ENCODE assay signal across 27 mouse cellular contexts in the genomic region with DNA sequence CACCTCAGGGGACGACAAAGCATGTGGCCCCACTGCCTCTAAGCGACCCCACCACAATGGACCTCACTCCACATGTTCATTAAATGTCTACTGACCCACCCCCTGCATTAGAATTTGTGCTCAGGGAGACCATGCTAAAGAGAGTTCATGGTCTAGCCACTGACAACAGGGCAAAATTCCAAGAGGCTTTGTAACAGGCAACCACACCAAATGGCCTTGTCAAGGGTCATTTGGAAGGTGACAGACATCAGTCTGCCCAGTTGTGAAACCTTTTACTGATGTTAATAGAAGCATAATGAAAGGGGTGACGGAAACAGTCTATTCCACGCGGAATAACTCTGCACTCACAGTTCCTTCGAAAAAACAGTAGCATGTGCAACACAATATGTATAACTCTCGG. TPM values are rescaled to one million over a fixed set of nuclear protein-coding genes. Genes with fewer than 3 reads are reported as not detected.
DNase-seq lines count a peak whose midpoint lies in the region; ATAC-seq and TF ChIP-seq lines count a peak whose summit lies in the region.
"Had no signal": no experiment of that assay in that cellular context is flagged by ENCODE, and none has a peak within 500 bp of the region (broad histone marks: within the 10 kb centered on the region; RNA-seq: fewer than 3 reads in every experiment).

No protein-coding gene starts in this region.

- no peak for ATAC-seq in liver, embryonic 11.5 days (replicated peaks; ENCODE audit: low FRiP score)
- ATAC-seq in cerebellum, adult (ENCODE audit: insufficient number of reproducible peaks, low FRiP score, low TSS enrichment) = no peak
- ATAC-seq: forebrain, embryonic 15.5 days; Patski had no signal

- no peak overlapping the region for H3K9ac ChIP-seq in liver, adult 2 months (ENCODE audit: low read depth, low read length)
- H3K9ac ChIP-seq in liver, embryonic 11.5 days (ENCODE audit: low read depth, low read length) = no peak overlapping the region
- H3K9ac ChIP-seq: embryonic facial prominence, embryonic 13.5 days; forebrain, embryonic 12.5 days; forebrain, embryonic 15.5 days; heart, embryonic 13.5 days; hindbrain, embryonic 12.5 days; hindbrain, embryonic 15.5 days had no signal

- no peak for TF ChIP-seq CTCF in liver, adult 2 months (IDR thresholded peaks at IDR 0.05; ENCODE audit: low read depth, low read length)

- no peaks in the 10 kb centered on the region for H3K79me2 ChIP-seq in liver, adult 2 months (ENCODE audit: control insufficient read depth, insufficient read depth, low read length)

- no peaks in the 10 kb centered on the region for H3K27me3 ChIP-seq in liver, adult 2 months (ENCODE audit: control insufficient read depth, insufficient read depth, low read length)
- no peaks in the 10 kb centered on the region for H3K27me3 ChIP-seq in liver, embryonic 11.5 days (replicated peaks; ENCODE audit: control insufficient read depth, insufficient read depth, low read length)
- no peaks in the 10 kb centered on the region for H3K27me3 ChIP-seq in limb, embryonic 10.5 days (ENCODE audit: low read depth, poor library complexity, severe bottlenecking)
- H3K27me3 ChIP-seq: CH12.LX; embryonic facial prominence, embryonic 13.5 days; forebrain, embryonic 12.5 days; forebrain, embryonic 15.5 days; heart, embryonic 13.5 days; hindbrain, embryonic 12.5 days; hindbrain, embryonic 15.5 days; Patski had no signal

- no peak overlapping the region for H3K4me2 ChIP-seq in liver, embryonic 11.5 days
- H3K4me2 ChIP-seq: embryonic facial prominence, embryonic 13.5 days; forebrain, embryonic 12.5 days; forebrain, embryonic 15.5 days; heart, embryonic 13.5 days; hindbrain, embryonic 12.5 days; hindbrain, embryonic 15.5 days had no signal

- no peak overlapping the region for H3K27ac ChIP-seq in liver, adult 2 months (replicated peaks; ENCODE audit: insufficient read depth, low read depth, low read length)
- no peak overlapping the region for H3K27ac ChIP-seq in liver, embryonic 11.5 days (ENCODE audit: low read depth, low read length)
- H3K27ac ChIP-seq in limb, embryonic 10.5 days = 0 out of 2 replicates have a peak overlapping the region, but pooled peaks have one; percentile 28
- H3K27ac ChIP-seq: embryonic facial prominence, embryonic 10.5 days; embryonic facial prominence, embryonic 13.5 days; forebrain, embryonic 12.5 days; forebrain, embryonic 15.5 days; heart, adult 2 months; heart, embryonic 10.5 days; heart, embryonic 13.5 days; hindbrain, embryonic 12.5 days; hindbrain, embryonic 15.5 days had no signal

- no peaks in the 10 kb centered on the region for H3K9me3 ChIP-seq in liver, embryonic 11.5 days (ENCODE audit: control insufficient read depth, low read length)
- no peaks in the 10 kb centered on the region for H3K9me3 ChIP-seq in limb, embryonic 10.5 days (replicated peaks)
- H3K9me3 ChIP-seq: embryonic facial prominence, embryonic 10.5 days; embryonic facial prominence, embryonic 13.5 days; forebrain, embryonic 12.5 days; forebrain, embryonic 15.5 days; G1E; heart, embryonic 10.5 days; heart, embryonic 13.5 days; hindbrain, embryonic 12.5 days; hindbrain, embryonic 15.5 days had no signal

- no peak for TF ChIP-seq POLR2A in liver, adult 2 months (IDR thresholded peaks at IDR 0.05; ENCODE audit: extremely low read depth, insufficient read depth, low read length)

- peaks cover 7% of the 10 kb centered on the region for H3K4me1 ChIP-seq in liver, adult 2 months (ENCODE audit: control insufficient read depth, insufficient read depth, low read length)
- no peaks in the 10 kb centered on the region for H3K4me1 ChIP-seq in liver, embryonic 11.5 days (replicated peaks; ENCODE audit: control insufficient read depth, insufficient read depth, low read length)
- peaks cover 10% of the 10 kb centered on the region; the same call in 1 of the 2 replicates for H3K4me1 ChIP-seq in limb, embryonic 10.5 days
- H3K4me1 ChIP-seq: forebrain, embryonic 15.5 days; heart, embryonic 10.5 days; hindbrain, embryonic 12.5 days; hindbrain, embryonic 15.5 days had no signal

- H3K4me3 ChIP-seq in liver, adult 2 months (ENCODE audit: insufficient read depth, low read depth, low read length) = no peak overlapping the region
- no peak overlapping the region for H3K4me3 ChIP-seq in liver, embryonic 11.5 days (ENCODE audit: low read depth, low read length)
- H3K4me3 ChIP-seq in limb, embryonic 10.5 days = no peak overlapping the region
- H3K4me3 ChIP-seq: embryonic facial prominence, embryonic 10.5 days; embryonic facial prominence, embryonic 13.5 days; erythroblast, embryonic 14.5 days; forebrain, embryonic 12.5 days; forebrain, embryonic 15.5 days; heart, adult 2 months; heart, embryonic 10.5 days; heart, embryonic 13.5 days; hindbrain, embryonic 12.5 days; hindbrain, embryonic 15.5 days had no signal

- WGBS in liver, adult 2 months = 57% methylated on average over 7 of the region's 7 CpGs
- 83% methylated on average over 7 of the region's 7 CpGs for WGBS in liver, embryonic 11.5 days
- WGBS in limb, embryonic 10.5 days = 80% methylated on average over 7 of the region's 7 CpGs

- no peaks in the 10 kb centered on the region for H3K36me3 ChIP-seq in liver, adult 2 months (ENCODE audit: control insufficient read depth, insufficient read depth, low read length)
- no peaks in the 10 kb centered on the region for H3K36me3 ChIP-seq in liver, embryonic 11.5 days (ENCODE audit: control insufficient read depth, insufficient read depth, low read length)
- H3K36me3 ChIP-seq in limb, embryonic 10.5 days = no peaks in the 10 kb centered on the region
- H3K36me3 ChIP-seq: embryonic facial prominence, embryonic 10.5 days; embryonic facial prominence, embryonic 13.5 days; forebrain, embryonic 12.5 days; forebrain, embryonic 15.5 days; G1E; heart, embryonic 10.5 days; heart, embryonic 13.5 days; hindbrain, embryonic 12.5 days; hindbrain, embryonic 15.5 days had no signal

- peak; percentile 9 for DNase-seq in adrenal gland, adult 8-10 months
- no peak for DNase-seq in adrenal gland, postnatal 25 days
- DNase-seq in liver, adult 2 months (ENCODE audit: extremely low read depth, low read depth, low spot score) = peak; percentile 91
- DNase-seq in liver, embryonic 11.5 days (ENCODE audit: low spot score) = no peak
- no peak for DNase-seq in limb, embryonic 10.5 days (ENCODE audit: low spot score)
- DNase-seq: B cell, adult 2 months; cerebellum, adult 11-12 months; cerebellum, adult 8-10 months; cerebellum, postnatal 36 days; embryo, embryonic 11 days; gastrocnemius, postnatal 25 days; heart, adult 2 months had no signal

RNA-seq across cellular contexts. Expression of a gene that starts 44.0 kb away (rescaled TPM):
- total RNA-seq in adrenal gland, adult 8-10 months (2022) = 10 to 100 TPM; 16.6 to 17.8 (median 17.4) TPM
- 25.8 and 27.0 TPM in 2 replicates for total RNA-seq in adrenal gland, postnatal 25 days (2021)
- total RNA-seq in liver, adult 2 months (2014; rRNA removed) = 5.6 and 5.9 TPM in 2 replicates
- 0.85 and 1.3 TPM in 2 replicates for polyA plus RNA-seq in liver, adult 2 months (2012; rRNA removed)
- 88.9 and 91.0 TPM in 2 replicates for polyA plus RNA-seq in liver, embryonic 11.5 days (2014; fragmentation: Nextera tagmentation; extraction: Ambion mirVana)
- 53.0 and 56.4 TPM in 2 replicates for polyA plus RNA-seq in limb, embryonic 10.5 days (2016; fragmentation: Nextera tagmentation; extraction: Ambion mirVana)

RNA-seq across cellular contexts. Expression of a gene that starts 44.5 kb away (rescaled TPM):
- under 1 TPM in 1 of 4 experiments, not detected in 3; 0.37 TPM for total RNA-seq in adrenal gland, adult 8-10 months (2022)
- not detected in 2 replicates for total RNA-seq in adrenal gland, postnatal 25 days (2021)
- 0.20 TPM in 1 of 2 replicates, not detected in the other for total RNA-seq in liver, adult 2 months (2014; rRNA removed)
- 0.05 TPM in 1 of 2 replicates, not detected in the other for polyA plus RNA-seq in liver, adult 2 months (2012; rRNA removed)
- polyA plus RNA-seq in liver, embryonic 11.5 days (2014; fragmentation: Nextera tagmentation; extraction: Ambion mirVana) = 0.49 and 0.55 TPM in 2 replicates
- polyA plus RNA-seq in limb, embryonic 10.5 days (2016; fragmentation: Nextera tagmentation; extraction: Ambion mirVana) = 0.23 and 0.53 TPM in 2 replicates
- total RNA-seq: adrenal gland, postnatal 36 days; CH12.LX; G1E; gastrocnemius, adult 8-10 months; gastrocnemius, postnatal 25 days; heart, adult 2 months had no signal
- polyA plus RNA-seq: erythroblast, embryonic 14.5 days; G1E had no signal

Comparison
In these comparisons a context has a peak if more than half of its experiments do, and no peak if none do; other contexts are left out.
1. DNase-seq: peak in adrenal gland, adult 8-10 months (single experiment) and liver, adult 2 months (single experiment); none in adrenal gland, postnatal 25 days (single experiment), liver, embryonic 11.5 days (single experiment) and limb, embryonic 10.5 days (single experiment).